Mouse (Mus musculus): ENCODE measurements around the gene 3830403N18Rik.
"Not testable (repeated sequence)": the region's sequence is repeated elsewhere in the genome, so short reads cannot be mapped to it uniquely, and the experiment has no call there.

3830403N18Rik gene
- long read RNA-seq, experiment 1: 0 reads
- long read RNA-seq, experiment 2, partial matches to known transcripts: 0 of 1 reads
- long read RNA-seq, experiment 2, other reads (novel, unspliced or antisense): 1 of 1 reads

DNA sequence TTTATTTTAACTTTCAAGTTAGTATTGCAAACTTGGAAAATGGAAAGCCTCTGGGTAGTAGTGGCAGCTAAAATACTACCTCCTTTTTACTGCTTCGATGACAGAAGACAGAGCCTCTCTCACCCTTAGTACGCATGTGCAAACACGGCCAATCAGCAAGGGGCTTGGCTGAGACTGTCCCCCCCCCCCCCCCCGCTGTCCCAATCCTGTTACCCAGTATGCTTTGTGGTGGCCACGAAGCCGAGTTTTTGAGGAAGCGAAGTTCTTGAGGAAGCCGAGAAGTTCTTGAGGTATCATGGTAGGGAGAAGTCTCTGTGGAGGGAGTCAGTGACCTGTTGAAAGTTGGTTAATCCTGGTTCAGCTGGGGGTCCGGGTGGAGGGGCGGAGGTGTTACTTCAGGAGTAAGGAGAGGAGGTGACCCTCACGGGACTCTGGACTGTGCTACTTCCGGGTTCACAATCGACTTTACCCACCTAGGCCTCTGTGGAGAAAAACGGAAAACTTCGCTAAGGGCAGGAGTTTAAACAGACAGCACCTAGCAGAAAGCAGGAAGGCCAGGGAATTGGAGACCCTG, at the start of gene 3830403N18Rik:
Gene 3830403N18Rik (plus strand): TSS at position 237 of the 574 bp plus-strand sequence.
- intact Hi-C loops (cut with DNase I): not testable (repeated sequence)

DNA sequence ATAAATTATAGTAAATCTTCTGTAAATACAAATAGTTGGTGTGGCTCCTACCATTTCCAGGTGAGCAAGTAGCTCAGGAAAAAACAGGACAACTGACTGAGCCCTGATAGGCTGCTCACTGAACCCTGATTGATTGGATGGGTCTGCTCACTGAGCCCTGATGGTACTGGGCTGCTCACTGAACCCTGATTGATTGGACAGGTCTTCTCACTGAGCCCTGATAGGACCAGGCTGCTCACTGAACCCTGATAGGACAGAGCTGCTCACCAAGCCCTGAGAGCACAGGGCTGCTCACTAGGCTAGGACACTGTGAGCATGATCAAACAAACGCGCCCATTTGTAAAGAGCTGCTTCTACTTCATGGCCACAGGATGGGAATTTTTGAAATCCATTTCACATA, 15.0 kb downstream of the 3830403N18Rik start:
- intact Hi-C loops (cut with DNase I): no loop called here

DNA sequence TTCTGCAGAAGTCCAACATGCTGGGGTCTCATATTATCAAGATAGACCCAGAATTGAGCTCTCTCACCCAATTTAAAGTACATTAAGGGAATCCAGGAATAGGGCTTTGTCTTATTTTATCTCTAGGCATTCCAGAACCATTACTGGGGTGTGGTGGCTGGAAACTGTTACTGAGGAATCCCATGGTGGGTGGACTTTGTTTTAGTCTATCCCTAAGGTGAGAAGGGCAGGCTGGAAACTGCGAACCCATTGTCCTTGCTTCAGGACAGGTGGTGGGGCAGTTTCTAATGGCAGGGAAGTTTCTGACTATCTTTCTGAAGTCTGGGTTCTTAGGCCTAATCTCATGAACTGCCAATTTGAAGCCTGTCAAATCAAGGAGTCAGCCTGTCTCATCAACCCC, 50.1 kb downstream of the 3830403N18Rik start:
- intact Hi-C loops (cut with DNase I): not testable (repeated sequence)

Measured in adrenal gland (tissue).